Mouse (Mus musculus) limb, embryonic 14.5 days (tissue): ENCODE measurements around the gene Nmt1. TPM values are rescaled to one million over a fixed set of nuclear protein-coding genes. Genes with fewer than 3 reads are reported as not detected.
A peak's percentile ranks its signal among the peaks of the same experiment; 100 is the strongest.

ENCODE experiments used
- ATAC-seq: fragments of 200-750 bp; cut with Nextera tagmentation; 2 replicates; pipeline ENCODE4 v1.8.0; 2017; ENCODE audit warnings: low read depth, moderate number of reproducible peaks, moderate TSS enrichment; ENCODE audit not compliant: low FRiP score
- DNase-seq: peaks from one replicate; pipeline ENCODE4 v3.0.0-alpha.2; 2015; ENCODE audit warnings: low spot score
- H3K27ac ChIP-seq: fragments of 300-500 bp; sonication (generic); replicated peaks from 2 replicates; pipeline ENCODE4 v1.5.1; 2014; ENCODE audit warnings: low read depth, mild to moderate bottlenecking, low read length, moderate library complexity, mixed read lengths
- H3K27me3 ChIP-seq: fragments of 300-500 bp; sonication (generic); 2 replicates; pipeline ENCODE4 v1.6.1; 2014; ENCODE audit warnings: low read length, mixed read lengths; ENCODE audit not compliant: control insufficient read depth, insufficient read depth
- H3K36me3 ChIP-seq: fragments of 300-500 bp; sonication (generic); 2 replicates; pipeline ENCODE4 v1.6.1; 2014; ENCODE audit warnings: mild to moderate bottlenecking, low read length, moderate library complexity, mixed read lengths; ENCODE audit not compliant: control insufficient read depth, insufficient read depth
- H3K4me1 ChIP-seq: fragments of 300-500 bp; sonication (generic); 2 replicates; pipeline ENCODE4 v1.6.1; 2014; ENCODE audit warnings: antibody characterized with exemption, low read length, mixed read lengths; ENCODE audit not compliant: control insufficient read depth, insufficient read depth
- H3K4me2 ChIP-seq: fragments of 300-500 bp; sonication (generic); replicated peaks from 2 replicates; pipeline ENCODE4 v1.6.1; 2014; ENCODE audit warnings: low read depth, mild to moderate bottlenecking, low read length, moderate library complexity; ENCODE audit not compliant: severe bottlenecking
- H3K4me3 ChIP-seq: fragments of 300-500 bp; sonication (generic); replicated peaks from 2 replicates; pipeline ENCODE4 v1.5.1; 2014; ENCODE audit warnings: low read length
- H3K9ac ChIP-seq: fragments of 300-500 bp; sonication (generic); 2 replicates; pipeline ENCODE4 v1.6.1; 2014; ENCODE audit warnings: mild to moderate bottlenecking, low read depth, low read length, moderate library complexity; ENCODE audit not compliant: severe bottlenecking
- H3K9me3 ChIP-seq: fragments of 300-500 bp; sonication (generic); 2 replicates; pipeline ENCODE4 v1.6.1; 2016; ENCODE audit warnings: low read length; ENCODE audit not compliant: control insufficient read depth
- POLR2A ChIP-seq: fragments of 200-500 bp; IDR thresholded peaks from 2 replicates; pipeline ENCODE4 v1.8.0; 2012; ENCODE audit warnings: inconsistent platforms, mild to moderate bottlenecking, moderate library complexity, borderline replicate concordance; ENCODE audit not compliant: insufficient read depth, insufficient read length; ENCODE audit errors: extremely low read depth
- WGBS: fragments of 180-500 bp; shearing (Covaris S2); extraction: QIAGEN DNeasy Blood & Tissue Kit; methylation state at CpG from one replicate; pipeline ENCODE4 v1.1.7; 2014; 5-methylcytosine and 5-hydroxymethylcytosine counted together
- polyA plus RNA-seq, 2 experiments: library from polyadenylated mRNA; depleted of rRNA in 1 of 2; stranded (reverse) in 1 of 2; unstranded in 1 of 2; fragments of >200 nt; fragmentation: Nextera tagmentation in 1 of 2; extraction: Ambion mirVana in 1 of 2; gene quantifications; 2 replicates each; pipeline versions ENCODE4 v1.2.1 to v1.2.3; 2012 to 2014

Nmt1 gene
- polyA plus RNA-seq, 2 experiments = 45.9 to 50.2 TPM

DNA sequence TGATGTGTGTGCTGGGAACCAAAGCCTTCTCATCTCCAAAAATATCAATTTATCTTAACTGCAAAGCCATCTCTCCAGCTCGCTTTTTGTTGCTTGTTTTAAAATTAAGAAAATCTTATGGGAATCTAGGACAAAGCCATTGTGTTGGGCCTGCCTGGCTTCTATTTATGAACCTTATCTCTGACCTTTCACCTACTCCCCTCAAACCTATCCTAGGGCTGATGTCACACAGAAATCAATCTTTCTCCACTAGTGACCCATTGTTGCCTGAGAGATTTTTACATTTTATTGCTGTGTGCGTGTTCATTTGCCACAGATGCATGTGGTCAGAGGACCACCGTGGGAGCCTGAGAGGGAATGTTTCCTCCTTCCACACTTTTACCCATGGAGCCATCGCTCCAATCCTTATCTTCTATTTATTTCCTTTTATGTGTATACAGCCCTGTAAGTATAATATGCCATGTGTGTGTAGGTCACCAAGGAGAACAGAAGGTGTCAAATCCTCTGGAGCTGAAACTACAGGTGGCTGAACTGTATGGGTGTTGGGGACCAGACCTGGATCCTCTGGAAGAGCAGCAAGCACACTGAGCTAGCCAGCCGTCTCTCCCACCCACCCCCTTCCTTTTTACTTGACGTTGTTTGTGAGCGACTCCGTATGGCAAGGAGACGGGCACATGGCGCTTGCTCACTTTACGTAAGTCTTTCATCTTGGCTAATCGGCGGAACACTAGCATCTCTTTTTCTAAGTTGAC, 17.4 kb upstream of the Nmt1 start:
- peaks cover 12% of the 10 kb centered on the region; the same call in 1 of the 2 replicates for H3K4me1 ChIP-seq
- H3K4me2 ChIP-seq = no peak overlapping the region
- TF ChIP-seq POLR2A = no peak
- no peak for ATAC-seq
- H3K27ac ChIP-seq = no peak overlapping the region
- 90% methylated on average over 13 of the region's 13 CpGs for WGBS
- no peak for DNase-seq
- H3K27me3 ChIP-seq = no peaks in the 10 kb centered on the region
- H3K36me3 ChIP-seq = peaks cover 38% of the 10 kb centered on the region
- no peak overlapping the region for H3K9ac ChIP-seq
- H3K4me3 ChIP-seq = no peak overlapping the region
- no peaks in the 10 kb centered on the region for H3K9me3 ChIP-seq

DNA sequence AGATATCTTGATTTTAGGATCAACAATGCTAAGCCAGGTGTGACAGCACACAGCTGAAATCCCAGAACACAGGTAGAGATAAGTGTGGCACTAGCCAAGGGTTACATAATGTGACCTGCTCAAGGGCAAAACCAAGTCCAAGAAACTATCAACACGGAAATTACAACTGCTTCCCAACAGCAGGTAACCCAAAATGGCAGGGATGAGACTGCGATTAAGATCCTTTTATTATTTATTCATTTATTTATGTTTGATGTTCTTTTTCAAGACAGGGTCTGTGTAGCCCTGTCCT, 16.8 kb upstream of the Nmt1 start:
- Histone ChIP-seq H3K4me3 (no peak overlapping the region), H3K27me3 (no peaks in the 10 kb centered on the region), H3K4me2 (no peak overlapping the region), H3K36me3 (peaks cover 38% of the 10 kb centered on the region), H3K9ac (no peak overlapping the region), H3K4me1 (peaks cover 14% of the 10 kb centered on the region; the same call in 1 of the 2 replicates), H3K27ac (no peak overlapping the region), H3K9me3 (no peaks in the 10 kb centered on the region)
- TF ChIP-seq POLR2A = no peak
- DNase-seq (no peak), ATAC-seq (no peak)
- WGBS = 92% methylated on average over 2 of the region's 2 CpGs

DNA sequence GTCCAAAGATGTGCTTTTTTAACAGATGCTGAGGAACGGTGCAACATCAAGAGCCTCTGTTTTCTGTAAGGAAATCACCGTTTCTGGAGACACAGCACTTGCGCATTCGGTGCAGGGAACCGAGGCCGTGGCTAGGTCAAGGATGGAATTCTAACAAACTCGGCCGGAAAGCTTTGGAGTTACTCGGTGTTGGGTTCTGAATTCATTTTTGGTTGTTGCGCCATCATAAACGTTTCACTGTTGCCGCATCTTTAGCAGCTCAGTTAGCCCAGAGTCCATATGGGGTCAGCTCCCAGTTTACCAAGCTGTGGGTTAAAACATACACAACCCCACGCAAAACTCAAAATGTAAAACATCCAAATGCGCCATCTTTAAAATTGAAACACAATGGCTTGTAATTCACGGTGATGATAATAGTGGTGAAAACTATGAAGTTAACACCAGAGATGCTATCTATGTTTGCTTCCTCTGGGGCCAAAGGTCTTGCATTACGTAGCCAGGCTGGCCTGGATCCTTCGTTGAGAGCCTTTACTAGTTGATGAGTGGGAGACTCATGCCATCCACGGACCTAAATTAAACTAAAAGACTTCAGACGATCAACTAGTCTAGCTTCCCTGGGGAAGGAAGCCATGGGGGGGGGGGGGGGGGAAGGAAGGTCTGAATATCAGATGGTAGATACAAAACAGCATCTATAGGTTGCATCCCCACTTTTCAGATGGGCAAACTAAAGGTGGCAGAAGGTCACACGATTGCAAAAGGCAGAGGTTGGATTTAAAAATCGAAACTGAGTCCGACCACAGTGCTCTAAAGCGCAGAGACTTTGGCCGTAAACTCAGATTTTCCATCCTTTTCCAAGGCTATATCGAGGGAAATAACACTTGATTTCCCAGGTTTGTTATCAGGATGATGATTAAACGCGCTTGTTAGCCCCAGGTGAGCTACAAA, 11.8 kb upstream of the Nmt1 start:
- H3K4me1 ChIP-seq = peaks cover 17% of the 10 kb centered on the region; the same call in 1 of the 2 replicates
- TF ChIP-seq POLR2A = no peak
- peak overlapping the region; percentile 89 for H3K9ac ChIP-seq
- WGBS = 42% methylated on average over 27 of the region's 27 CpGs
- H3K4me2 ChIP-seq = peak overlapping the region; percentile 65
- H3K4me3 ChIP-seq = peak overlapping the region; percentile 80
- H3K27ac ChIP-seq = peak overlapping the region; percentile 90
- peaks cover 16% of the 10 kb centered on the region for H3K36me3 ChIP-seq
- ATAC-seq (no peak), DNase-seq (no peak)
- no peaks in the 10 kb centered on the region for H3K9me3 ChIP-seq
- H3K27me3 ChIP-seq = no peaks in the 10 kb centered on the region

DNA sequence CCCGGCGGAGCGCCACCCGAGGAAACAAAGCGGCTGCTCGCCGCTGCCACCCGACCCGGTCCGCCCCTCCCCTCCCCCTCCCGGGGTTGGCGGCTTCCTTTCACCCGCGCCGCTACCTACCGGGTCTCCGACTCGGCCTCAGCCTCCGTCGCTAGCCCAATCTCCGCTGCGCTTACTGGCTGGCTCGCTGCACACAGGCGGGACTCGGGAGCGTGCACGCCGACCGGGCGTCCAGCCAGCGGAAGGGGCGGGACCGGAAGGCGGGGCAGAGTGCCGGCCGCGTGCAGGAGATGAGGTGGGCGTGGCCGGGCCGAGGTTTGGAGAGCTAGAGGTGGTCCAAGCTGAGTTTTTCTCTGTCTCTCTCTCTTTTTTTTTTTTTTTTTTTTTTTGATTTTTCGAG, 11.1 kb upstream of the Nmt1 start:
- peak overlapping the region; percentile 89 for H3K9ac ChIP-seq
- peak; percentile 96 for ATAC-seq
- H3K4me3 ChIP-seq = peak overlapping the region; percentile 80
- H3K4me1 ChIP-seq = peaks cover 17% of the 10 kb centered on the region; the same call in 1 of the 2 replicates
- H3K27ac ChIP-seq = peak overlapping the region; percentile 90
- peaks cover 19% of the 10 kb centered on the region for H3K36me3 ChIP-seq
- H3K4me2 ChIP-seq = peak overlapping the region; percentile 65
- peak; percentile 93 for DNase-seq
- H3K9me3 ChIP-seq = no peaks in the 10 kb centered on the region
- peak; percentile 86 for TF ChIP-seq POLR2A
- H3K27me3 ChIP-seq = no peaks in the 10 kb centered on the region
- under 1% methylated on average over 32 of the region's 41 CpGs for WGBS

DNA sequence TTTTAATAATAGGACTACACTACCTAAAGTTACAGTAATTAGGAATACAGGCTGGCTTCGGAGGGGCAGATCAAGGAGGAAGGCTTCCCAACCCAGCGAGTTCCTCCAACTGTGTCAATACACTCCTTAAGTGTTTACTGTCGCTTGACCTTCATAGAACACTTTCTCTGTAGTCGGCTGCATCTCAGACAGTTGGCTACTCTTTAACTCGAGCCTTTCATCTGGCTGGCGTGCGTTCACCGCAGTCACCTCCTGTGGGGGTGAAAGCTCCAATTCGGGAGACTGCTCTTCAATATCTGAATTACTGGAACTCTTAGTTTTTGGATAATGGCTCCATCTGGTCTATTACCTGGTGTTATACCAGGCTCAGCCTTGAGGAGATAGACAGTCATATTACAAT, 10.3 kb upstream of the Nmt1 start:
- Histone ChIP-seq H3K4me2 (no peak overlapping the region), H3K9me3 (no peaks in the 10 kb centered on the region), H3K27ac (no peak overlapping the region), H3K9ac (no peak overlapping the region), H3K4me1 (peaks cover 17% of the 10 kb centered on the region; the same call in 1 of the 2 replicates), H3K27me3 (no peaks in the 10 kb centered on the region), H3K36me3 (peaks cover 19% of the 10 kb centered on the region), H3K4me3 (no peak overlapping the region)
- no peak for ATAC-seq
- TF ChIP-seq POLR2A = no peak
- WGBS = 66% methylated on average over 9 of the region's 9 CpGs
- DNase-seq = no peak
